Mouse (Mus musculus): ENCODE data around the gene Gm20815.
"Not testable (repeated sequence)": the region's sequence is repeated elsewhere in the genome, so short reads cannot be mapped to it uniquely, and the experiment has no call there.

Gm20815 gene

GRCm38 (mm10) chrY:8835069-8835468 is at the start of gene Gm20815:
Gm20815 (minus strand) TSS chrY:8835169.
- DNase-seq (ENCODE audit: low read depth, low spot score) = not testable (repeated sequence)

Data from brain, adult 2 months (tissue).